Mouse (Mus musculus) embryonic fibroblast, embryonic 13.5 days (primary cell): ENCODE data around the gene Sh2b1.

ENCODE experiments used
- CTCF ChIP-seq: IDR thresholded peaks from 2 replicates; pipeline ENCODE4 v1.5.1; 2011; ENCODE audit warnings: mild to moderate bottlenecking, control low read depth, low read length, moderate library complexity, borderline replicate concordance; ENCODE audit not compliant: insufficient read depth
- POLR2A ChIP-seq: IDR thresholded peaks from 2 replicates; pipeline ENCODE4 v1.6.1; 2011; ENCODE audit warnings: low read depth, mild to moderate bottlenecking, control low read depth, low read length, moderate library complexity

GRCm38 (mm10) chr7:126421756-126422155, 53.5 kb downstream of the Sh2b1 start:
- TF ChIP-seq POLR2A, result no peak
- no peak for TF ChIP-seq CTCF
